Mouse (Mus musculus) MEL (cell line): ENCODE data around the gene Cpsf2.
A peak's percentile ranks its signal among the peaks of the same experiment; 100 is the strongest.

Experiments used
- CHD2 ChIP-seq: IDR thresholded peaks from 2 replicates; pipeline ENCODE4 v1.6.1; 2011; ENCODE audit warnings: low read length, improper control_type of control experiment
- CTCF ChIP-seq, 3 experiments: IDR thresholded peaks in 2 of 3; conservative IDR thresholded peaks in 1 of 3; 2 replicates each; pipeline ENCODE4 v1.5.1; 2011 to 2012; ENCODE audit warnings: low read length in 3 of 3, low read depth in 2 of 3, mild to moderate bottlenecking in 2 of 3, improper control_type of control experiment in 1 of 3, inconsistent platforms in 1 of 3, mixed read lengths in 1 of 3, moderate library complexity in 1 of 3; ENCODE audit not compliant: control insufficient read depth in 1 of 3, insufficient read depth in 1 of 3, poor library complexity in 1 of 3, severe bottlenecking in 1 of 3
- EP300 ChIP-seq, 2 experiments: IDR thresholded peaks; 2 replicates each; pipeline ENCODE4 v1.6.1; 2011; ENCODE audit warnings: improper control_type of control experiment in 2 of 2, low read length in 2 of 2, low read depth in 1 of 2, mild to moderate bottlenecking in 1 of 2
- GABPA ChIP-seq: IDR thresholded peaks from 2 replicates; pipeline ENCODE4 v1.6.1; 2012; ENCODE audit warnings: low read depth, mild to moderate bottlenecking, inconsistent platforms, low read length, improper control_type of control experiment, moderate library complexity
- HCFC1 ChIP-seq: IDR thresholded peaks from 2 replicates; pipeline ENCODE4 v1.6.1; 2012; ENCODE audit warnings: low read depth, mild to moderate bottlenecking, inconsistent platforms, low read length, improper control_type of control experiment, moderate library complexity
- MAX ChIP-seq: IDR thresholded peaks from 2 replicates; pipeline ENCODE4 v1.6.1; 2011; ENCODE audit warnings: low read length, improper control_type of control experiment
- MYC ChIP-seq: IDR thresholded peaks from 2 replicates; pipeline ENCODE4 v1.6.1; 2011; ENCODE audit warnings: low read depth, mild to moderate bottlenecking, low read length, improper control_type of control experiment, moderate library complexity
- NELFE ChIP-seq: IDR thresholded peaks from 2 replicates; pipeline ENCODE4 v1.6.1; 2011; ENCODE audit warnings: low read depth, low read length, improper control_type of control experiment

- TF ChIP-seq MAX (no peak), EP300 (IDR thresholded peaks at IDR 0.05; ENCODE audit: low read depth in 1 of 2, low read length in 2 of 2) (0 out of 4 replicates have a peak, but pooled peaks of 1 of the 2 experiments have one; percentile 5), CTCF (IDR thresholded peaks at IDR 0.05 in 2 of 3, conservative IDR thresholded peaks at IDR 0.05 in 1 of 3; ENCODE audit: control insufficient read depth in 1 of 3, insufficient read depth in 1 of 3, low read depth in 2 of 3, low read length in 3 of 3, poor library complexity in 1 of 3, severe bottlenecking in 1 of 3) (no peak), GABPA (no peak), CHD2 (no peak), HCFC1 (no peak), MYC (no peak), NELFE (peak; percentile 15; the same call in 1 of the 2 replicates)
Measured at GRCm38 (mm10) chr12:101976651-101977403, 1.0 kb downstream of the Cpsf2 start.
